Mouse (Mus musculus): Measurements from ENCODE around the gene Tnfsf11. TPM values are rescaled to one million over a fixed set of nuclear protein-coding genes. Genes with fewer than 3 reads are reported as not detected.

Gene Tnfsf11
- polyA plus RNA-seq, 1 experiment from 2014 or later = not detected

DNA sequence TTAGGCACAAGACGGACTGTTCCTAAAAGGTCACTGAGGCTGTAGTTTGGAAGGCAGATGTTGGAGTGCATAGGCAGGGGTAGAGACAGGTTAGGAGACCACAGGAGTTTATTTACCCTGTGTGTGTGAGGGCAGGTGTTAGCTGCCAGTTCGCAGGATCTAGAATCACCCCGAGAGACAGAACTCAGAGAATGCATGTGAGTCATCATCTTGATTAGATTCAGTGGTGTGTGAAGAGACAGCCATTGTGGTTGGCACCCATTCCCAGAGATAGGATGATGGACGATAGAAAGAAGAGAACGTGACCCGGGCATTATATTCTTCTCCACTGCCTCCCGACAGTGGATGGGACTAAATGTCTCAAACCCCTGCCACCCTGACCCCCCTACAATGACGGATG, 35.2 kb upstream of the Tnfsf11 start:
- no peak for ATAC-seq
- Histone ChIP-seq H3K36me3 (replicated peaks; ENCODE audit: insufficient read depth, low read length) (no peaks in the 10 kb centered on the region), H3K4me3 (ENCODE audit: low read depth, low read length) (no peak overlapping the region), H3K9ac (replicated peaks) (no peak overlapping the region), H3K4me2 (ENCODE audit: low read depth, low read length) (no peak overlapping the region), H3K4me1 (ENCODE audit: insufficient read depth) (no peaks in the 10 kb centered on the region), H3K9me3 (ENCODE audit: low read length) (no peaks in the 10 kb centered on the region), H3K27me3 (ENCODE audit: insufficient read depth, low read length) (no peaks in the 10 kb centered on the region), H3K27ac (ENCODE audit: low read depth) (no peak overlapping the region)
- TF ChIP-seq CTCF (IDR thresholded peaks at IDR 0.05; ENCODE audit: low read depth) = no peak
- no peak for TF ChIP-seq EP300 (IDR thresholded peaks at IDR 0.05; ENCODE audit: low read depth)
- 64% methylated on average over 8 of the region's 8 CpGs for WGBS (ENCODE audit: insufficient replicate concordance)
- DNase-seq = no peak

DNA sequence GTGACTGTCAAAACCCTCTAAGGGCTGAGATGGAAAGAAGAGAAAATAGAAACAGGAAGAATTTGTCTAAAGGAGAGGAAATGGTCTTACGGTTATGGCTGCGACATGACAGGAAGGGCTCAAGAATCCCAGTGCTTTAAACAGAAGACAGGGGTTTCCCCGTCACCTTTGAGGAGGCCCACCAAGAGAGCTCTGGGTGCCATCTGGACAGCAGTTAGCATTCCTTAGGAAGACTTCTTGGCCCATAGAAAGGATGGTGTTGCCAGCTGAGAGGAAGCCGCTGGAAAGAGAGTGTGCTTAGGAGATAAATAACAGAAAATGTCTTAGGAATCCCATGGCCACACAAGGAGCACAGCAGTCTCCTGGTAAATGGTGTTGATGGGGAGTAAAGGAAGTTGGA, 34.3 kb upstream of the Tnfsf11 start:
- DNase-seq (no peak), ATAC-seq (no peak)
- H3K9me3 ChIP-seq (ENCODE audit: low read length) = no peaks in the 10 kb centered on the region
- WGBS (ENCODE audit: insufficient replicate concordance) = 43% methylated on average over 4 of the region's 4 CpGs
- H3K9ac ChIP-seq (replicated peaks) = no peak overlapping the region
- no peak for TF ChIP-seq CTCF (IDR thresholded peaks at IDR 0.05; ENCODE audit: low read depth)
- no peak for TF ChIP-seq EP300 (IDR thresholded peaks at IDR 0.05; ENCODE audit: low read depth)
- no peaks in the 10 kb centered on the region for H3K27me3 ChIP-seq (ENCODE audit: insufficient read depth, low read length)
- no peak overlapping the region for H3K27ac ChIP-seq (ENCODE audit: low read depth)
- H3K36me3 ChIP-seq (replicated peaks; ENCODE audit: insufficient read depth, low read length) = no peaks in the 10 kb centered on the region
- H3K4me2 ChIP-seq (ENCODE audit: low read depth, low read length) = no peak overlapping the region
- no peak overlapping the region for H3K4me3 ChIP-seq (ENCODE audit: low read depth, low read length)
- H3K4me1 ChIP-seq (ENCODE audit: insufficient read depth) = no peaks in the 10 kb centered on the region

DNA sequence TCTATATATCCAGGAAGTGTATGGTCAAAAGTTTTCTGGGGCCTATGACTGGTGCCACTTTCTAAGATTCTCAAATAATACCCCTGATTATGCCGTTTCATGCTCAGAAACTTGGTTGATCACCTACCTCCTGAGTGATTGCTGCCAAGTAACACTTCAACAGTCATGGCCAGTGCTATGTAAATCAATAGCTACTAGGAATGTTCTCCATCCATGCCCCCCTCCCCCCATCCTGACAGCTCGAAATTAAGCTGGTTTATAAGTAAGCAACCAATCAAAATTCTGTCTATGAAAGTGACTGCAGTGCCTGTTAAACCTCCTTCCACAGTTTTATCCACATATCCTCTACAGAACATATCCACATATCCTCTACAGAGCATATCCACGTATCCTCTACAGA, 25.5 kb upstream of the Tnfsf11 start:
- Histone ChIP-seq H3K36me3 (replicated peaks; ENCODE audit: insufficient read depth, low read length) (no peaks in the 10 kb centered on the region), H3K9me3 (ENCODE audit: low read length) (no peaks in the 10 kb centered on the region), H3K9ac (replicated peaks) (no peak overlapping the region), H3K4me3 (ENCODE audit: low read depth, low read length) (no peak overlapping the region), H3K4me2 (ENCODE audit: low read depth, low read length) (no peak overlapping the region), H3K27me3 (ENCODE audit: insufficient read depth, low read length) (no peaks in the 10 kb centered on the region), H3K27ac (ENCODE audit: low read depth) (no peak overlapping the region), H3K4me1 (ENCODE audit: insufficient read depth) (no peaks in the 10 kb centered on the region)
- WGBS (ENCODE audit: insufficient replicate concordance) = 67% methylated on average over 3 of the region's 3 CpGs
- TF ChIP-seq EP300 (IDR thresholded peaks at IDR 0.05; ENCODE audit: low read depth) (no peak), CTCF (IDR thresholded peaks at IDR 0.05; ENCODE audit: low read depth) (no peak)
- ATAC-seq (no peak), DNase-seq (no peak)

DNA sequence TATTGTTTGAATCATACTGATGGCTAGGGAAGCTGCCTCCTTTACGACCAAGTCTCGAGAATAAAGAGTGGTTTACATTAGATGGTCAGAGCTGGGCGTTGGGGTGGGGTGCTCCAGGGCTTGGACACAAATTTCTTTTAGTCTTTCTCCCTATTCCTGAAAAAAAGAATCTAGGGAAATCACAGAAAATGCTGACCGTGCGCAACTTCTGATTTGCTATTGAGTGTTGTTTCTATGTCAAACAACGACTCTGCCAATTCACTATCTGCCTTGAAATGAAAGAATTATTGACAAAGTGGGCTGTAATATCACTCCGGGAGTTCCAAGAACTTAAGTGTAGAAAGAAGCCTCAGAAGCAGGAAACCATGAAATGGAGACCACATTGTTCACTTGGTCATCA, 23.5 kb upstream of the Tnfsf11 start:
- no peak overlapping the region for H3K27ac ChIP-seq (ENCODE audit: low read depth)
- H3K4me2 ChIP-seq (ENCODE audit: low read depth, low read length) = no peak overlapping the region
- DNase-seq (no peak), ATAC-seq (no peak)
- no peaks in the 10 kb centered on the region for H3K4me1 ChIP-seq (ENCODE audit: insufficient read depth)
- 66% methylated on average over 7 of the region's 7 CpGs for WGBS (ENCODE audit: insufficient replicate concordance)
- no peak overlapping the region for H3K4me3 ChIP-seq (ENCODE audit: low read depth, low read length)
- no peaks in the 10 kb centered on the region for H3K9me3 ChIP-seq (ENCODE audit: low read length)
- H3K9ac ChIP-seq (replicated peaks) = no peak overlapping the region
- no peak for TF ChIP-seq EP300 (IDR thresholded peaks at IDR 0.05; ENCODE audit: low read depth)
- no peak for TF ChIP-seq CTCF (IDR thresholded peaks at IDR 0.05; ENCODE audit: low read depth)
- no peaks in the 10 kb centered on the region for H3K36me3 ChIP-seq (replicated peaks; ENCODE audit: insufficient read depth, low read length)
- no peaks in the 10 kb centered on the region for H3K27me3 ChIP-seq (ENCODE audit: insufficient read depth, low read length)

DNA sequence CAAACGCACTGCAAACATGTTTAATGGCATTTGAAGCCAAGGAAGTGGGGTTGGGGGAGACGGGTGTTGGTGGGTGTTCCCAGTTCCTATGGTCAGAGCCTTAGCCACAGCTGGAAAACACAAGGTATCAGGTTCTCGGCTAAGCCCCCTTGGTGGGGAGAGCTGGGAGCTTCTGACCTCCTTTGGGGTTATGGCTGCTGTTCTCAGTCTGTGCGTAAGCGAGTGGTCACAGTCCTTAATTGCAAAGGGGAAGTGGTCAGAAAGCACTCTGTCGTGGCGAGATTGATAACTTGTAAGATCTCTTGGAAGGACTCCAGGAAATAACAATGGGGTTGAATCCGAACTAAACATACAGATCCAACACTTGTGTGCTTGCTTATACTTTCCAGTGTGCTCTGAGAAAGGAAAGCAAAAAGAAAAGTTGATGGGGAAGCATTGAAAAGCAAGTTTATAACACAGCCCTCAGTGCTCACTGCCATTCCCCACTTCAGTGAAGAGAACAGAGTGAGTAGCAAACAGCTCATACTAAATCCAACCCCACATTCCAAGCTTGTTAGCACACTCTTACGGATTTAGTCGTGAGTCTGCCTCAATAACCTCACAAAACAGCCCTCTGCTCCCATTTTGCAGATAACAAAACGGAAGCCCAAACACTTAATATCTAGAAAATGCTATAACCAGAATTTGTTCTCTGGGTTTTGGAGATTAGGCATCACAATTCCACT, 22.9 kb upstream of the Tnfsf11 start:
- WGBS (ENCODE audit: insufficient replicate concordance) = 26% methylated on average over 11 of the region's 11 CpGs
- TF ChIP-seq CTCF (IDR thresholded peaks at IDR 0.05; ENCODE audit: low read depth) (no peak), EP300 (IDR thresholded peaks at IDR 0.05; ENCODE audit: low read depth) (no peak)
- Histone ChIP-seq H3K27ac (ENCODE audit: low read depth) (no peak overlapping the region), H3K36me3 (replicated peaks; ENCODE audit: insufficient read depth, low read length) (no peaks in the 10 kb centered on the region), H3K9me3 (ENCODE audit: low read length) (no peaks in the 10 kb centered on the region), H3K4me3 (ENCODE audit: low read depth, low read length) (no peak overlapping the region), H3K27me3 (ENCODE audit: insufficient read depth, low read length) (no peaks in the 10 kb centered on the region), H3K4me1 (ENCODE audit: insufficient read depth) (no peaks in the 10 kb centered on the region), H3K9ac (replicated peaks) (no peak overlapping the region), H3K4me2 (ENCODE audit: low read depth, low read length) (no peak overlapping the region)
- no peak for DNase-seq
- ATAC-seq = no peak

DNA sequence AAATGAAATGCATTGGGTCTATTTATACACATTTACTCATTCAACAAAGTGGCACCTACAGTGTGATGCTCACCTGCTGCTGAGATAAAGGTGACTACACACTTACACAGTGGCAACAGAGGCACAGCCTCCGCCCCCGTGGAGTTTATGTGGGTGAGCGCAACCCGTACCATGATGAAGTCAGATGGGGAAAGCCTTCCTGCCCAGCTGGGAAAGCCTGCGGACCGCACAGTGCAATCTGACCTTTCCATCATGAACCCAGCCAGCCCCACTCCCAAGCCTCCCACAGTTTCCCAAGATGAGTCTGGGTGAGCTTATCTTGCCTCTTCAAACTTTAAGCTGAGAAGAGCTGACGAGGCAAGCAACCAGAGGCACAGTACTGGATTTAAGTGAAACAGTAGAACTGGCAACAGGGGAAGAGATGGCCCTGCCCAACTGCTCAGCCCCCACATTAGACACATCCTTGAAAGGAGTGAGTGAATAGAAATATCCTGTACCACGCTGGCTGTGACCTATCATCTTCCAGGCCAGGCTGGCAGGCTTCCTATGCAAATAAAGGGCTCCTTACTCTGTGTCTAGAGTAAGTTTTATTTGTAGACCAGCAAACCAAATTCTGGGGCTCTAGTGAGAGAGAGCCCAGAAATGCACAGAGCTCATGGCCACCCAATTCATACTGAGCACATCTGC, 22.1 kb upstream of the Tnfsf11 start:
- DNase-seq = no peak
- no peak overlapping the region for H3K27ac ChIP-seq (ENCODE audit: low read depth)
- H3K4me2 ChIP-seq (ENCODE audit: low read depth, low read length) = no peak overlapping the region
- ATAC-seq = no peak
- TF ChIP-seq EP300 (IDR thresholded peaks at IDR 0.05; ENCODE audit: low read depth) (no peak), CTCF (IDR thresholded peaks at IDR 0.05; ENCODE audit: low read depth) (no peak)
- 66% methylated on average over 8 of the region's 8 CpGs for WGBS (ENCODE audit: insufficient replicate concordance)
- no peaks in the 10 kb centered on the region for H3K36me3 ChIP-seq (replicated peaks; ENCODE audit: insufficient read depth, low read length)
- H3K4me3 ChIP-seq (ENCODE audit: low read depth, low read length) = no peak overlapping the region
- H3K4me1 ChIP-seq (ENCODE audit: insufficient read depth) = no peaks in the 10 kb centered on the region
- H3K9ac ChIP-seq (replicated peaks) = no peak overlapping the region
- H3K9me3 ChIP-seq (ENCODE audit: low read length) = no peaks in the 10 kb centered on the region
- no peaks in the 10 kb centered on the region for H3K27me3 ChIP-seq (ENCODE audit: insufficient read depth, low read length)
